Mouse (Mus musculus) limb, embryonic 15.5 days (tissue): ENCODE results near the gene Sema4f. TPM values are rescaled to one million over a fixed set of nuclear protein-coding genes. Genes with fewer than 3 reads are reported as not detected.
A peak's percentile ranks its signal among the peaks of the same experiment; 100 is the strongest.

Experiments used
- ATAC-seq: fragments of 200-750 bp; cut with Nextera tagmentation; 2 replicates; pipeline ENCODE4 v1.8.0; 2017; ENCODE audit warnings: low read depth, moderate TSS enrichment; ENCODE audit not compliant: insufficient number of reproducible peaks, low FRiP score, low TSS enrichment
- H3K27ac ChIP-seq: fragments of 300-500 bp; sonication (generic); 2 replicates; pipeline ENCODE4 v1.5.1; 2015; ENCODE audit warnings: moderate library complexity, mild to moderate bottlenecking, inconsistent platforms
- H3K27me3 ChIP-seq: fragments of 300-500 bp; sonication (generic); 2 replicates; pipeline ENCODE4 v1.6.1; 2015; ENCODE audit warnings: inconsistent platforms
- H3K36me3 ChIP-seq: fragments of 300-500 bp; sonication (generic); 2 replicates; pipeline ENCODE4 v1.6.1; 2015; ENCODE audit warnings: inconsistent platforms
- H3K4me1 ChIP-seq: fragments of 300-500 bp; sonication (generic); 2 replicates; pipeline ENCODE4 v1.6.1; 2015; ENCODE audit warnings: inconsistent platforms
- H3K4me2 ChIP-seq: fragments of 300-500 bp; sonication (generic); 2 replicates; pipeline ENCODE4 v1.6.1; 2015; ENCODE audit warnings: mild to moderate bottlenecking, inconsistent platforms
- H3K4me3 ChIP-seq: fragments of 300-500 bp; sonication (generic); 2 replicates; pipeline ENCODE4 v1.5.1; 2015; ENCODE audit warnings: mild to moderate bottlenecking, inconsistent platforms
- H3K9ac ChIP-seq: fragments of 300-500 bp; sonication (generic); 2 replicates; pipeline ENCODE4 v1.6.1; 2015; ENCODE audit warnings: inconsistent platforms
- H3K9me3 ChIP-seq: fragments of 300-500 bp; sonication (generic); 2 replicates; pipeline ENCODE4 v1.6.1; 2016; ENCODE audit warnings: inconsistent platforms
- WGBS: fragments of 180-500 bp; shearing (Covaris S2); methylation state at CpG from one replicate; pipeline ENCODE4 v1.1.7; 2015; 5-methylcytosine and 5-hydroxymethylcytosine counted together
- polyA plus RNA-seq: library from polyadenylated mRNA; unstranded; fragments of >200 nt; fragmentation: Nextera tagmentation; extraction: Ambion mirVana; gene quantifications from 2 replicates; pipeline ENCODE4 v1.2.1, GENCODE M21; 2015

The Sema4f gene
- polyA plus RNA-seq, 1 experiment from 2014 or later = 2.1 TPM

DNA sequence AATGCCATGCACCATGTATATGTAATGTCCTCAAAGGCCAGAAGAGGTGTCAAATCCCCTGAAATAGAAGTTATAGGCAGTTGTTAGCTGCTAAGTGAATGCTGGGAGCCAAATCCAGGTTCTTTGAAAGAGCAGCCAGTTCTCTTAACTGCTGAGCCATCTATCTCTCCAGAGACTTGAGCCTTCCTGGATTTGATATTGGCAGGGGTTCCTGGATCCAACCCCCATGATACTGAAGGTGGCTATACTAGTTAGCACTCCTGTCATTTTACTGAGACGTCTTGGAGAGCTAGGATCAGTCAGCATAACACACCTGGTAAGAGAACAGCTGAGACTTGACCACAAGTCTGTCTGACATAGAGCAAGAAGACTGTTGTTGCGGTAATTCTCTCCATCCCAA, 54.1 kb downstream of the Sema4f start:
- WGBS = 71% methylated on average over 2 of the region's 2 CpGs
- H3K27me3 ChIP-seq = no peaks in the 10 kb centered on the region
- no peaks in the 10 kb centered on the region for H3K36me3 ChIP-seq
- no peak overlapping the region for H3K9ac ChIP-seq
- peaks cover 5% of the 10 kb centered on the region; the same call in 1 of the 2 replicates for H3K4me1 ChIP-seq
- no peak overlapping the region for H3K27ac ChIP-seq
- H3K4me2 ChIP-seq = no peak overlapping the region
- H3K4me3 ChIP-seq = no peak overlapping the region
- no peak for ATAC-seq
- no peaks in the 10 kb centered on the region for H3K9me3 ChIP-seq

DNA sequence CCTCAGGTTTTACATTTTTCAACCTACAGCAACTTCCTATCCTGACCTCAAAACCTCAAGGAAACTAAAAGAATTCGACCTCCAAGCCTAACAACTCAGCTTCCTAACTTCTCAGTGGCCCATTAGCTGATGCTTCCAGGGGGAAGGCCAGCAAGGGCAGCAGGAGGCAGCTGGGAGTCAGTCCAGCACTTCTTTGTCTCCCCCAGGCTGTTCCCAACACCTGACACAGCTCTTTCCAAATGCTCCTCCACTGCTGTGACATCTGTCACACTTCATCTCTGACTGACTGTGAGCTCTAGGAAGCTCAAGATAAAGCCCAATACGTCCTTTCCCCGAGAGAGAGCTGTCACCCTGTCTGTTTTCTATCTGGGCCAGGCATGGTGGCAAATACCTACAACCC, 55.0 kb downstream of the Sema4f start:
- H3K4me2 ChIP-seq = no peak overlapping the region
- WGBS = 64% methylated on average over 3 of the region's 3 CpGs

DNA sequence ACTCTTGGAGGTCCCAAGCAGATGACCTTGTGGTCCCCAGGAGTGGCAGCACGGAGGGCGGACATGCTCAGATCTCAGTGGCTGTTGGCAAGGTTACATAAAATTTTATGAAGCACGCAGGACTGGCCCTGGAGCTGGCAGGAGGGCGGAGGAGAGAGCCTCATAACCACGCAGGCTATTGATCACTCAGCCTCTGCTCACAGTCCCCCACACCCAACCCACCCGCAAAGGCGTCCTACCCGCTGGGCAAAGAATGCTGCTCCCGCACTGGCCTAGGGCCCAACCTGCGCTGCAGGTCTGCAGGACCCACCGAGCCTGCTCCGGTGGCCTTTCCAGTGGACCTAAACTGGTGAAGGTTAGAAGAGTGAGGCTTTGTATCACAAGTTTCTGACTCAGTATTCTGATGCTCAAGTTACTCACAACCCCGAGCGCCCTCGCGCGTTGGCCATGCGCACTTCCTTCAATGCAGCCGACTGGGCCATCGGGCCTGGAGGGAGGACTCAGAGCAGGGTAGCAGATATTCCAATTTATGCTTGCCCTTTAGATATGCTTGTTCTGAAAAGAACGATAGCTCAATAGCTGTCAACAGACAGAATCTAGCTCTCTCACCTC, 58.0 kb downstream of the Sema4f start:
- 31% methylated on average over 20 of the region's 21 CpGs for WGBS
- no peak overlapping the region for H3K9ac ChIP-seq
- H3K4me2 ChIP-seq = peak overlapping the region; percentile 40

More for the DNA sequence above, 55.0 kb downstream of the Sema4f start:
- no peak overlapping the region for H3K4me3 ChIP-seq
- no peaks in the 10 kb centered on the region for H3K9me3 ChIP-seq
- H3K27me3 ChIP-seq = no peaks in the 10 kb centered on the region
- H3K9ac ChIP-seq = no peak overlapping the region
- no peaks in the 10 kb centered on the region for H3K36me3 ChIP-seq
- no peak overlapping the region for H3K27ac ChIP-seq
- ATAC-seq = no peak
- peaks cover 5% of the 10 kb centered on the region; the same call in 1 of the 2 replicates for H3K4me1 ChIP-seq

DNA sequence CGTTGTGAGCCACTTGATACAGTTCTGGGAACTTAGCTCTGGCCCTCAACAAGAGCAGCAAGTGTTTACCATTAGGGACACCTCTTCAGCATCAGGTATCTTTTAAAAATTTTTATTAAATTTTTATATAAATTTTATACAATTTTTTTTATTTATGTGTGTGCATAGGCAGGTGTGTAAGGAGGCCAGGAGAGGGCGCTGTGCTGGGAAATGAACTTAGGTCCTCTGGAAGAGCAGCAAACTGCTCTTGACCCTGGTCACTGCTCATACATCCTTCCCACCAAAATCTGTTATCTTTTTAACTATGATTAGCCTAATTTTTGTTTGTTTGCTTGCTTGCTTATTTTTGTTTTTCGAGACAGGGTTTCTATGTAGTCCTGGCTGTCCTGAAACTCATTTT, 58.8 kb downstream of the Sema4f start:
- Histone ChIP-seq H3K27ac (no peak overlapping the region), H3K9ac (no peak overlapping the region), H3K36me3 (no peaks in the 10 kb centered on the region), H3K4me3 (no peak overlapping the region), H3K4me1 (peaks cover 5% of the 10 kb centered on the region; the same call in 1 of the 2 replicates), H3K4me2 (no peak overlapping the region), H3K27me3 (no peaks in the 10 kb centered on the region), H3K9me3 (no peaks in the 10 kb centered on the region)
- 82% methylated on average over 3 of the region's 3 CpGs for WGBS
- no peak for ATAC-seq

More for the DNA sequence above, 58.0 kb downstream of the Sema4f start:
- H3K4me1 ChIP-seq = peaks cover 5% of the 10 kb centered on the region; the same call in 1 of the 2 replicates
- no peak; the same call in 1 of the 2 replicates for ATAC-seq
- H3K4me3 ChIP-seq = peak overlapping the region; percentile 19; the same call in 1 of the 2 replicates
- H3K27ac ChIP-seq = no peak overlapping the region
- H3K36me3 ChIP-seq = no peaks in the 10 kb centered on the region
- no peaks in the 10 kb centered on the region for H3K9me3 ChIP-seq
- H3K27me3 ChIP-seq = no peaks in the 10 kb centered on the region

DNA sequence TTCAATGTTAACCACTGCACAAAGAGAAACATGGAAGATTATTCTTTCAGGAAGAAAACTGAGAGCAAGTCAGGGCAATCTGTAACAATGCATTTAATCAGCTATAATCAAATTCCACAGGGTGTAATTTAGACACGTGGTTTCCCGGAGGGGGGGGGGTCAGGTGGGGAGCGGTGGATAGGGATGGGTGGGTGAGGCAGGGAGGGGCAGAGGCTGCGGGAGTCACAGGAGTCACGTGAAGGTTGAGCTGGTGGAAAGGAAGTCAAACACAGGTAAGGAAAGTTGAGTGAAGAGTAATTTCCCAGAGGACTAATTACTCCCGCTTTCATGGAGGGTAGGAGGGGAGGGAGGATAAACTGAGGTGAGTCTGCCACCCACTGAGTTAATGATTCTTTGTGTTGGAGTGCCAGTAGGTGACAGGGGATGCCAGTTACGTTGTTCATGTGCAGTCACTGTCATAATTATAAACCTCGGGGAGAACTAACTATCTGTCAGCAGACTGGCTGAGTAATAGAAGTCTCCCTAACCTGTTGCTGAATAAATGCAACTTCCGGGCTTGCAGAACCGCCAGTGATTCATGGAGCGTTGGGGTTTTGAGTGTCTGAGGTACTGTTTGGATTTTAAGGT, 60.0 kb downstream of the Sema4f start:
- WGBS = 56% methylated on average over 11 of the region's 11 CpGs
- Histone ChIP-seq H3K4me2 (no peak overlapping the region), H3K36me3 (no peaks in the 10 kb centered on the region), H3K9ac (no peak overlapping the region), H3K4me3 (no peak overlapping the region), H3K9me3 (no peaks in the 10 kb centered on the region), H3K27me3 (no peaks in the 10 kb centered on the region), H3K4me1 (peaks cover 5% of the 10 kb centered on the region; the same call in 1 of the 2 replicates), H3K27ac (0 out of 2 replicates have a peak overlapping the region, but pooled peaks have one; percentile 17)
- no peak for ATAC-seq

DNA sequence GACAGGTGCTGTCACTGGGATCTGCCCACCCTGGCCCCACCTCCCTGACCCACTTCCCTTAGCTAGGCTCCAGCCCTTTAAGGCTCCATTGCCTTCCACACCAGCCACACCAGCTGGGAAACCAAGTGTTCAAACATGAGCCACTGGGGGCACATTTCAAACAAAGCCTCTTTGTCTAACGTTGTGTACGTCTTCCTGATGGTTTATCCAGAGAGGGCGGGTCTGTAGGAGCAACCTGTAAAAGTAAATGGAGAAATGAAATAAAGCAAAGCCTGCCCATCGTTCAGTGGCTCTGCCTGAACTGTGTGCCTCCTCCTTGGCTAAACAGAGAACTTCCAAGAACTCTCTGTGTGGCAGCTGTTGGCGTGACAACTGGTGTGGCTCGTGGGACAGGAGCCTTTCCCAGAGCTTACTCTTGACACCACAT, 64.0 kb downstream of the Sema4f start:
- no peaks in the 10 kb centered on the region for H3K9me3 ChIP-seq
- no peak overlapping the region for H3K9ac ChIP-seq
- 47% methylated on average over 6 of the region's 6 CpGs for WGBS
- H3K4me3 ChIP-seq = no peak overlapping the region
- no peak overlapping the region for H3K27ac ChIP-seq
- no peak for ATAC-seq
- H3K4me1 ChIP-seq = no peaks in the 10 kb centered on the region; the same call in 1 of the 2 replicates
- H3K27me3 ChIP-seq = no peaks in the 10 kb centered on the region
- no peaks in the 10 kb centered on the region for H3K36me3 ChIP-seq
- H3K4me2 ChIP-seq = no peak overlapping the region

DNA sequence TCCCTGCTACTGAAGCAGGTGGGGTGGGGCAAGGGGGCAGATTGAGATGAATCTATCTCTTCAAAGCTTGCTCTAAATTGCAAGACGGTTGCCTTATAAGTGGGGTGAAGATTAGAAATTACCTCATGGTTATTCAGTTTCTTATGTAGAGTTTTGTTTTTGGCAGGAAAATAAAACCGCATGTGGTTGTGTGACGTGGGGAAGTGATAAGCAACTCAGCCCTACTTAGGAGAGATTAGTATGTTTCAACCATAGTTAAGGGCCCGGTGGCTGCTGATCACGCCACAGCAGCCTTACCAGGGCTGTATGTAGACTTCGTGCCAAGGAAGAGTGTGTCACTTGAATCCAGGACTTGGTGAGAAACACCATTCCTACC, 67.2 kb downstream of the Sema4f start:
- Histone ChIP-seq H3K4me1 (no peaks in the 10 kb centered on the region; the same call in 1 of the 2 replicates), H3K4me3 (no peak overlapping the region), H3K9me3 (no peaks in the 10 kb centered on the region), H3K36me3 (no peaks in the 10 kb centered on the region), H3K27ac (0 out of 2 replicates have a peak overlapping the region, but pooled peaks have one; percentile 33), H3K9ac (no peak overlapping the region), H3K4me2 (0 out of 2 replicates have a peak overlapping the region, but pooled peaks have one; percentile 7), H3K27me3 (no peaks in the 10 kb centered on the region)
- no peak for ATAC-seq
- WGBS = 82% methylated on average over 6 of the region's 6 CpGs

DNA sequence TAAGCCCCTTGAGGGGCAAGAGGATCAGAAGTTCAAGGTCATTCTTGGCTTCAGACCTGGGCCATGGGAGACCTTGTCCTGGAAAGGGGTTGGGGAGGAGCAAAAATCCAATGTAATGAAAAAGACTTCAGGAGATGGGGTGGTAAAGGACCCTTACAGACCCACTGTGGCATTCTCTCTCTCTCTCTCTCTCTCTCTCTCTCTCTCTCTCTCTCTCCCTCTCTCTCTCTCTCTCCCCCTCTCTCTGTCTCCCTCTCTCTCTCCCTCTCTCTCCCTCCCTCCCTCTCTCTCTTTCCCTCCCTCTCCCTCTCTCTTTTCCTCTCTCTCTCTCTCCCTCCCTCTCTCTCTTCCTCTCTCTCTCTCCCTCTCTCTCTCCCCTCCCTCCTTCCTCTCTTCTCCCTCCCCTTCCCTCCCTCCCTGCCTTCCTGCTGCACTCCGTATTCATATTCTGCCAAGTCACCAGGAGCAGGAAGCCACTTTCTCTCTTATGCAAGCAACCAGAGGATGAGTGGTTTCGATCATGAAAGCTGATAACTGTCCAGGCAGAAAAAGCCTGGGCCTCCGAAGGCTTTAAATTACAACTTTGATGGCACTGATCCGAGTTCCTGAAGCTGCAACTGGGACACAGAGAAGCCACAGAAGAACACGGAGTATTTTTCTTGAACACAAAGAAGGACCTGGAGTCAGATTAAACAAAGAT, 67.8 kb downstream of the Sema4f start:
- no peak for ATAC-seq
- H3K4me2 ChIP-seq = 0 out of 2 replicates have a peak overlapping the region, but pooled peaks have one; percentile 7
- H3K36me3 ChIP-seq = no peaks in the 10 kb centered on the region
- no peak overlapping the region for H3K9ac ChIP-seq
- H3K27ac ChIP-seq = 0 out of 2 replicates have a peak overlapping the region, but pooled peaks have one; percentile 33
- no peaks in the 10 kb centered on the region; the same call in 1 of the 2 replicates for H3K4me1 ChIP-seq
- no peaks in the 10 kb centered on the region for H3K9me3 ChIP-seq
- H3K4me3 ChIP-seq = no peak overlapping the region
- WGBS = 23% methylated on average over 5 of the region's 5 CpGs
- no peaks in the 10 kb centered on the region for H3K27me3 ChIP-seq

DNA sequence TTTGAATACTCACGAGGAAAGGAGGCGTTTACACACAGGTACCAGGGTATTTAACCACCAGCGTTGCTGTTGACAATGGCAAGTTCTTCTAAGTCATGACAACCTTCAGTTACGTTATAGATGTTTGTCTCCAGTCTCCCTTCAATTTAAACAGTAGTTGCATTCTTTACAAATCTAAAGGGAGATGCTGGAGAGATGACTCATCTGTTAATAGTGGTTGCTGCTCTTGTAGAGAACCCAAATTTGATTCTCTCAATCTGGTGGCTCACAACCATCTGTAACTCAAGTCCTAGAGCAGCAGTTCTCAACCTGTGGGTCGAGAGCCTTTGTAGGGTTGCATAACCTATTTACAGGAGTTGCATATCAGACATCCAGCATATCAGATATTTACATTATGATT, 71.1 kb downstream of the Sema4f start:
- Histone ChIP-seq H3K9me3 (0 out of 2 replicates have a peak, but pooled peaks cover 6% of the 10 kb centered on the region), H3K27ac (no peak overlapping the region), H3K9ac (no peak overlapping the region), H3K4me1 (peaks cover 7% of the 10 kb centered on the region), H3K4me3 (no peak overlapping the region), H3K4me2 (no peak overlapping the region), H3K36me3 (no peaks in the 10 kb centered on the region), H3K27me3 (no peaks in the 10 kb centered on the region)
- whole genome bisulfite sequencing = 67% methylated on average over 5 of the region's 5 CpGs
- no peak for ATAC-seq

DNA sequence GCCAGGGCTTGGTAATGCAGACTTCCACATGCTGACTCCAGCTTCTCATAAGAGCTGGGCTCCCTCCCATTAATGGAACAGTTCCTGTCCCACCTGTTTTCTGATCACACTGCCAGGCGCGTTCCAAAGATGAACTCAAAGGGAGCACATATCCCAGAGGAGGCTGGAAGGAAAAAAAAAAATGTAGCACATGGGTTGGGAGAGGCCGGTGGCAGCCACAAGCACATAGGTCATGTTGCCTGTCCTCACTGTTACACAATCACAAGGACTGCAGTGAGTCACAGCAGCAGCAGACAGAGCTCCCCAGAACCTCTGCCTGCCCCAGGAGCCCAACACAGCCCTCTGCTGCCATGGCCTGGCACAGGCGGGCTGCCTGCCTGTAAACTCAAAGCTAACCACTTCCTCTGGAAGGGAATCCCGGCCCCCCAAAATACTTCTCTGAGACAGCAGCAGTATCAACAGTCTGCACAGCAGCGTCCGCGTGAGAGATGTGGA, 76.1 kb downstream of the Sema4f start:
- peaks cover 11% of the 10 kb centered on the region; the same call in 1 of the 2 replicates for H3K4me1 ChIP-seq
- no peak overlapping the region for H3K4me2 ChIP-seq
- no peak overlapping the region for H3K4me3 ChIP-seq
- no peaks in the 10 kb centered on the region for H3K27me3 ChIP-seq
- H3K36me3 ChIP-seq = no peaks in the 10 kb centered on the region
- ATAC-seq = peak; percentile 62; the same call in 1 of the 2 replicates
- 40% methylated on average over 8 of the region's 8 CpGs for WGBS
- no peak overlapping the region for H3K9ac ChIP-seq
- peak overlapping the region; percentile 44 for H3K27ac ChIP-seq
- H3K9me3 ChIP-seq = 0 out of 2 replicates have a peak, but pooled peaks cover 6% of the 10 kb centered on the region

DNA sequence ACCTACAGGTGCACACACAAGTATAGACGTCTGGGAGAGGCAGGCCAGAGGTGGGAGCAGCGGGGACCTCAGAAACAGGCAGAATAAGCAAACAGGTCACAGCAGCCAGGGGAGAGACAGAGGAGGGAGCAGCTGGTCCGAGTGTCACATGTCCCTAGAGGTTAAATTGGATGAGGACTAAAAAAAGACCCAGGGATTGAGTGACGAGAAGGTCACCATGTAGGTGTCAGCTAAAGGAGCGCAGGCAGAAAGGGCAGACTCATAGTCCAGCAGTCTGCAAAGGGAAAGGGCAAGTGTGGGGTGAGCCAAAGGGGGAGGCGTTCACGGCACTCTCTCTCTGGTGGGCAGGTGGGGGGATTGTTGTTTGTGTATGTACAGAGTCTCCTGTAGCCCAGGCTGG, 77.1 kb downstream of the Sema4f start:
- 58% methylated on average over 7 of the region's 7 CpGs for WGBS
- Histone ChIP-seq H3K27ac (no peak overlapping the region), H3K4me1 (peaks cover 11% of the 10 kb centered on the region; the same call in 1 of the 2 replicates), H3K27me3 (no peaks in the 10 kb centered on the region), H3K9me3 (0 out of 2 replicates have a peak, but pooled peaks cover 6% of the 10 kb centered on the region), H3K36me3 (no peaks in the 10 kb centered on the region), H3K9ac (no peak overlapping the region), H3K4me2 (no peak overlapping the region), H3K4me3 (no peak overlapping the region)
- ATAC-seq = no peak
